Mouse (Mus musculus): Measurements from ENCODE around the gene Brd3. TPM values are rescaled to one million over a fixed set of nuclear protein-coding genes. Genes with fewer than 3 reads are reported as not detected.

Brd3 gene
- 8.4 and 10.0 TPM in 2 replicates for polyA plus RNA-seq (2012; rRNA removed)

DNA sequence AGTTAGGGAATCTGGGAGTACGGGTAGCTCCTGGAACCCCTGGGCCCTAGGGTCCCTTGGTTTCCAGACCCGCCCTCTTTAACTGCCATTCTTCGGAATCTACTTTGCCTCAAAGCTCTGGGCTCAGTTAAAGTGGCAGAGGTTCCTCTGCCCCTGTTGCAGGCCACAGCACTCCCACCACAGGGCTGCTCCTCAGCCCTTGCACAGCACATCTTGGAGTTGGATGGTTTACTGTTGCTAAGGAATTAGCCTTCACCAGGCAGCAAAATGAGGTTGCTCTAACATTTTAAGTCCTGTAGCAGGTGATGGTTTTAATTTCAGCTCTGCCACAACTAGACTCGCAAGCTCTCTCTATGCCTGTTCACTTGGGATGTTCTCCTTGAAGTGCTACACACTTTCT is at the start of gene Brd3:
Brd3 (minus strand) TSS at position 101 of the 400 bp plus-strand sequence.

DNA sequence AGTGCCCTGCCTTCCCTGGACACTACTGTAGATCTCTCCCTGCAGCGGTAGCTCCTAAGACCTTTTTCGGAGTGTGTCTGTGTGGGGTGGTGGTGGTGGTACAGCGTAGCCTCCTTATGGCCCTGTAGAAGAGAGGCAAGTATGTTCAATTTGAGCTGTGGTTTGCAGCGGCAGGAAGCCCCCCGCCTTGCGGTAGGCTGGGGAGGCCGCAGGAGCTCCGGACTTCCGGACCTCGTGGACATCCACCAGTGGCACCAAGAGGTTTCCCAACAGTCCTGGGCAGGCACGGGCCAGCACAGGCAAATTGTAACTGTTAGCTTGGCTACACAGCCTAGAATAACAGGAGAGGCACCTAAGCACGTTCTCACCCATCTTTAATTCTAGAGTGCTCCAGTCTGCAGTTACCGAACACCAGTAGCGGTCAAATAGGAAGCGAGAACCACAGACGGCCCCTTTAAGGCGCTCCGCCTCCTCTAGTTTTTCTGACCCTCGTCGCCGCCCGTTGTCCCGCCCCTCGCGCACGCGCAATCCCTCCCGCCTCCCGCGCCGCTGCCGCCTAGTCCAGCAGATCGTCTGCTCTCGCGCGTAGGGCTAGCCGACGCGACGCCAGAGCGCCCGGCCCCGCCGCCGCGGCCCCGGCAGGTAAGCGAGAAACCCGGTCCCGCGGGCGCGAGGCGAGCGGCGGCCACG is 7.3 kb upstream of the Brd3 start, which contains the start of gene Wdr5:
Wdr5 (plus strand) TSS at position 519 of the 690 bp plus-strand sequence.

DNA sequence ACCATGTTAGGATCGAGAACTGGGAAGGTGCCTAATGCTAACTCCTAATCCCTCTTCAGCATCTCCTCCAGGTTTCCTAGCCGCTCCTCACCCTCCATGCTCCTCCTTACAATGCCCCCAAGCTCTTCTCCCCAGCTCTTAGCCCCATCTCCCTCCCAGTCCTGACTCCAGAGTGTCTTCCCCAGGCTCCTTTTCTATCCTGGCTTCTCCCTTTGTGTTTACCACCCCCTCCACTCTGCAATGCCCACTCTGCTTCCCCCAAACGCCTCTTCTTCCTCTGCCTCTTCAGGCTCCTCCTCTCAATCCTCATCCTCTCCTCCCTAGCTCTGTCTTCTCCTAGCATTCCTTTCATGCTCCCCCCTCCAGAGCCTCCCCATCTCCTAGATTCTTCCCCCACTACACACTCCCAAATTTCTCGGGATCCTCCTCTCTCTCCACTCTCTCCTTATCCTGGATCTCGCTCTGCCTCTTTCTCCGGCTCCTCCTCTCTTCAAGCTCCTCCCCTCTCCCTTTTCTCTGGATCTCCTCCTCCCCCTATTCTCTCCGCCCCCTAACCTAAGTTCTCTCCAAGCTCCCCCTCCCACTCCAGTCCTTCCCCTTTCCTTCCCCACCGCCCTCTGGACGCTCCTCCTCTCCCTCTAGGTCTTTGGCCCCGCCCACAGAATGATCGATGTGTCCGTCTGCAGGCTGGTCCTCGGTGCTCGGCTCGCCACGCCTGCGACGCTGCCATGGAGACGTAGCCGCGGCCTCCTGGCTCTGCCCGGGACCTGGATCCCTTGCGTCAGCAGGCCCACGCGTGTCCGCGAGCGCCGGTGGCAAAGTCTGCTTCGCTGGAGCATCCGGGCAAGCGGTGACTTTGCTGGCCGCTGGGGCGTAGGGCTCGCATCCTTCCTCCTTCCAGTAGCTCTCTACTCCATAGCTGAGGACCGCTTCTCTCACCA is 65.4 kb downstream of the Brd3 start, which contains the start of gene Brd3os:
Brd3os (plus strand) TSS at position 558 of the 941 bp plus-strand sequence.

DNA sequence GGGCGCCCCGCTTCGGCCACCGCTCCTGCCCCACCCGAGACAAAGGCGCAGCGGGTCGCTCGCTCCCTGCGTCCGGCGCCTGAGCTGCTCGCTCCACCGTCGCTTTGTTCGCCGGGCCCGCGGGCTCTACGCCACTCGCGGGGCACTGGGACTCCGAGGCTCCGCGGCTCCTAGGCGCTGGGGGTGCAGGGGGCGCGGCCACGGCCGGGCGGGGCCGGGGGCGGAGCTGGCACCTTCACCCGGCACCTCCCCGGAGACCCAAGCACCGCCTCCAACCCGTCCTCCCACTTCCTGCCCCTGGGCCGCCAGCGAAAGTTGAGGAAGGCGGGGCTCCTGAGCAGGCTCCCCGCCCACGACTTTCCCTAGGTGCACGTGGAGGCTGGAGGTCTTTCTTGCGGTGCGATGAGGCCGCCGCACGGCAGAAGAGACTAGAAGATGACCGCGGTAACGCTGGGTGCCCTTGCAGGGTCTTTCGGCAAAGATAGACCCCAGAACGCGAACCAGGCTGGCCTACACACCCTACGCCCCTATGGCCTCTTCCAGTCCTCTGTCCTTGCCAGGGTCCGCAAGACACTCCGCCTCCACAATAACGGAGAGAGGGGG is 80.5 kb downstream of the Brd3 start, which contains the start of gene Vav2:
Vav2 (minus strand) TSS at position 179 of the 603 bp plus-strand sequence.

Other genes starting within 250 kb of the Brd3 start
- gene Vav2, start 80.6 kb downstream of the Brd3 start, polyA plus RNA-seq (2012; rRNA removed) = 8.4 and 9.8 TPM in 2 replicates
- gene Brd3os, start 65.3 kb downstream of the Brd3 start, polyA plus RNA-seq (2012; rRNA removed) = 0.43 and 0.49 TPM in 2 replicates
- 19.1 and 20.4 TPM in 2 replicates for gene Wdr5, start 7.5 kb upstream of the Brd3 start, polyA plus RNA-seq (2012; rRNA removed)
- 23.9 and 31.2 TPM in 2 replicates for gene Rxra, start 168.8 kb upstream of the Brd3 start, polyA plus RNA-seq (2012; rRNA removed)

All from liver, embryonic 18 days (tissue).